Mouse (Mus musculus) cerebellum, adult 8-10 months (tissue): Measurements from ENCODE around the gene Iqce.

Source experiments
- DNase-seq: peaks from one replicate; pipeline ENCODE4 v3.0.0; 2022

Gene Iqce

DNA sequence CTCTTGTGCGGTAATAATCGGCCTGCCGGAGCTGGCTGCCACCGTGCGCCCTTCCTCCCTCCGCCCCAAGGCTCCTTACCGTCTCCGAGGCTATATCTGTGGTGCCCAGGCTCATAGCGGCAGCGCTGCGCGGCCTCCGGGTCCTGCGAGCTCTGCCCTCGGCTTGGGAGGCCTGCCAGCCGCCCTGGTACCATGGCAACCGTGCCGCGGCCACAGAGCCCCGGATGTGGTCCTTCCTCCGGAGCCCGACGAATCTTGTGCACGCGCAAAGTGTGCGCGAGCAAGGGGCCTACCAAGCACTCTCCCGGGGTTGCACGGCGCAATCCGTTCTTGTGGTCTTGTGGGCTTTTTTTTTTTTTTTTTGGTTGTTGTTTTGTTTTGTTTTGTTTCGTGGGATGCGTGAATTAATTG lies at the start of gene Iqce:
Gene Iqce (minus strand): TSS at position 276 of the 411 bp plus-strand sequence.
- peak; percentile 95 for DNase-seq

DNA sequence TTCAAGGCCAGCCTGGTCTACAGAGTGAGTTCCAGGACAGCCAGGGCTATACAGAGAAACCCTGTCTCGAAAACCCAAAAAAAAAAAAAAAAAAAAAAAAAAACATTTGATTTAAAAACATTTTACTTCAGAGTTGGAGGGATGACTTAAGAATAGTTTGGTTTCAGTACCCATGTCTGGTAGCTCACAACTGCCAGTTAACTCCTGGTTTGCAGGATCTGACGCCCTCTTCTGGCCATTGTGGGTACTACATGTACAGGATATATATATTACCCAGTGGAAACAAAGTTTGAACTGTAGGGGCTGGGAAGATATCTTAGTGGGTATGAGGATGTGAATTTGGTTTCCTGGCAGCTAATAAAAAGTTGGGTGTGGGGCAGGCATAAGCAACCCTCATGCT lies 48.7 kb upstream of the Iqce start:
- DNase-seq: no peak

DNA sequence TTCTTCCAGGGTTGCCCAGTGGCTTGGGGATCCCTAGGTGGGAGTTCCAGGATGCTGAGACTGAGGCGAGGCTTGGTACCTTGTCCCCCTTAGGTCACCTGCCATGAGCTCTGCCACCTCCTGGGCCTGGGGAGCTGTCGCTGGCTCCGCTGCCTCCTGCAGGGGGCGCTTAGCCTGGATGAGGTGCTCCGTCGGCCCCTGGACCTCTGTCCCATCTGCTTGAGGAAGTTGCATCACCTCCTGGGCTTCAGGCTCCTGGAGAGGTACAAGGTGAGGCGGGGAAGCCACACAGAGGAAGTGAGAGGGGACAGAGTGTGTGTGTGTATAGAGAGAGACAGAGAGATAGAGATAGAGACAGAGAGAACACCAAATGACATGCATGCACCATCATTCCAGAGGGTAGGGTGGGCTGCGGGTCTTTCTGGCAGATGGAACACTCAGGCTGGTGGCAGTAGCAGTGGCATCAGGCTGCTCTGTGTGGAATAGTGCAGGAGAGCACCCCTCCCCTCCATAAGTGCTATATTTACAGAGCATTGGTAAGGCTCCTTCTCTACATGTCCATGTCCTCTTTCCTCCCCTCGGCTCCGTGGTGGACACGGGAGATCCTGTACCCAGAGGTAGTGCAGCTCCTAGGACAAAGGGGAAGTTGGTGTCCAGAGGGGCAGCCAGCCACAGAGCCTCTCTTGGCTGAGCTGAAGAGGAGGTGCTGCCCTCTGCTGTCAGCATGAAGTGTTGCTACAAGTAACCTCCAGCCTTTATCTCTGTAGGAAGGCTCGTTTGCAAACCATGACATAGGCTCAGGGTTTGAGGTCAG lies 47.1 kb upstream of the Iqce start:
- peak; percentile 69 for DNase-seq

DNA sequence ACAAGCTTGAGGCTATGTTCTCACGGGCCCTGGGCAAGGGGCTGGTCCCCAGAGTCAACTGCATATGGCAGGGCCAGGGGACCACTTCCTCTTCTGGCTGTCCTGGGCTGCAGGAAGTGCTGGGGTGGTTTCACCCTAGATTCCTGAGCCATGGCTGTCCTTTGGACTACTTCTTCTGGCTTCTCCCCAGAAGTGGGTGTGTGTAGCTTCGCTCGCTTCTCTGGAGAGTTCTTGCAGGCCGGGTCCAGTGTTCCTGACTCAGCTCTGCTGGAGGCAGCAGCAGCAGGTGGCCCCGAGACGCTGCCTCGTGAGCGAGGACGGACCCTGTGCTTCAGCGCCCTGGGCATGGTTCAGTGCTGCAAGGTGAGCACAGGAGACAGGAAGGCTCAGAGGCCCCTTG lies 46.2 kb upstream of the Iqce start:
- DNase-seq: no peak

DNA sequence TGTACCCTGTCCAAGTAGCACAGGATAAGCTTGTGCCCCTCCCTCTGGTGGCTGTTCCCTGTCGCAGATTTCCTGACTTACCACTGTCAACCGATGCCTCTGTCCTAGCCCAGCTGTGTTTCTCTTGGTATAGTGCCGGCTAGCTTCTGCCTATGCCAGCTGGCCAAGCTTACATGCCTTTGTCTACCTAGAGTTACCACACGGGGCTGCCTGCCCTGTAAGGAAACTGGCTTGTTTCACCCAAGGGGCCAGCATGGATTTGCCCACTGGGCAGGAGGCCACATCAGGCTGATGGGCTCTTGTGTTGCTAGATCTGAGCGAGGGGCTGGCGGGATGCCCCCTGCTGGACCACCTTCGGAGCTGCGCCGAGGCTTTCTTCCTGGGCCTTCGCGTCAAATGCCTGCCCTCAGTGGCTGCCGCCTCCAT lies 41.5 kb upstream of the Iqce start:
- DNase-seq: no peak

DNA sequence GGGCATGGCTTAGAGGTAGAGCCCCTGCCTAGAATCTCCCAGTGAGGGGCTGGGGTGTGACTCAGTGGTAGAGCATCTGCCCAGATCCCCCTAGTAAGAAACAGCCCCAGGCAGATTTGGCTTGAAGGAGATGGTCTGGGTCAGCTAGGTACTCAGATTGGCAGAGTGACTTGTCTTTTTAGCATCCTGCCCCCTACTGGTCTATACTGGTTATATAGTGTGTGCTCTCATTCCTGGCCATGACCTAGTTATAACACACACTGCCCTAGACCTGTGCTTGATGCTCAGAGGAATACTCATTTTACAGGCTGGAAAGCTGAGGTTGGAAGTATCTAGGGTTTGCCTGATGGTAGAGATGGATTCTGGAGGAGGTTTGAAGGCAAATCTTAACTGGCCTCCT lies 39.7 kb upstream of the Iqce start:
- DNase-seq: no peak

DNA sequence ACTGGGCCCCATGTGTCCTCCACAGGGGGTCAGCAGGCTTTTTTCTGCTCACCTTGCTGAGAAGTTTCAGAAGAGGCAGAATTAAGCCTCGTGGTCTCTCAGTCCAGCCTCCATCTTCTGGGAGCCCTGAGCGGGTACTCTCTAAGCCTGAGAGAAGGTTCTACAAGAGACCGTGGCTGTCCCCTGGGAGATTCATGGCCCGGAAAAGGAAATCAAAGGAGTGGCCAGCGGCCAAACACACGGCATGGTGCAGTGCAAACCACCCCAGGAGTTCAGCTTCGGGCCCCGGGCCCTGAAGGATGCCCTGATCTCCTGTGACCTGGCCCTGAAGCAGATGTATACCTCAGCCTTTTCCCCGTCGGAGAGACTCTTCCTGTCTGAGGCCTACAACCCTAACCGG lies 38.9 kb upstream of the Iqce start:
- DNase-seq: no peak

DNA sequence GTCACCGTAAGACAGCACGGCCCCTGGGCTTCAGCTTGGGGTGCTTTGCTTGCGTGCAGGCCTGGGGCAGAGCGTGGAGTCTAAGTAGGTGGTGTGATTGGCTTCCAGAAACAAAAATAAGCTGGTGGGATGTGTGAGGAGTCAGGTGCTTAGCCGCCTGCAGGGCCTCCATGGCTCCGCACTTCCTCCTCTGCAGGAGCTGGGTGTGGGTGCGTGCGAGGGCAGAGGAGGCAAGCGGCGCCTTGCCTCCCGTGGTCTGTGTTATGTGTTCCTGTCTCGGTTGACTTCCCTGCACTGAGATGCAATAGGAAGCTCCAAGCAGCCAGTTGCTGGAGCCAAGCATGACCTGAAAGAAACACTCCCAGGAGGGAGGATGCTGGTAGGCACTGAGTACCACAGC lies 37.6 kb upstream of the Iqce start:
- no peak for DNase-seq

DNA sequence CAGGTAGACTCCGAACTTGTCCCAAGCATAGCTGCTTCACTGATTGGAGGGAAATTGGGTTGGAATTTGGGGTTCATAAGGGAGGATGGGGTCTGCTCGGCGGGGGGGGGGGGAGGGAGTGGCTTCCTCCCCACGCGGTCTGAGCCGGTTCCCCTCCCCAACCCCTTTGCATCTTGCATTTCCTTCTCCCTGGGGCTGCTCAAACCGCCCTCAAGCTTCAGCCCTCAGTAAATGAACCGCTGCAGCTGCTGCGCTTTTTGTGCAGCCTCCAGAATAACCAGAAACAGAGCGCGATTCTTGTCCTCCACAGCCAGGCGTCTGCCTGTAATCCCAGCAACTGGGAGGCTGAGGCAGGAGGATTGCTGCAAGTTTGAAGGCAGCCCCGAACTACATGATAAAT lies 34.0 kb upstream of the Iqce start:
- no peak for DNase-seq

DNA sequence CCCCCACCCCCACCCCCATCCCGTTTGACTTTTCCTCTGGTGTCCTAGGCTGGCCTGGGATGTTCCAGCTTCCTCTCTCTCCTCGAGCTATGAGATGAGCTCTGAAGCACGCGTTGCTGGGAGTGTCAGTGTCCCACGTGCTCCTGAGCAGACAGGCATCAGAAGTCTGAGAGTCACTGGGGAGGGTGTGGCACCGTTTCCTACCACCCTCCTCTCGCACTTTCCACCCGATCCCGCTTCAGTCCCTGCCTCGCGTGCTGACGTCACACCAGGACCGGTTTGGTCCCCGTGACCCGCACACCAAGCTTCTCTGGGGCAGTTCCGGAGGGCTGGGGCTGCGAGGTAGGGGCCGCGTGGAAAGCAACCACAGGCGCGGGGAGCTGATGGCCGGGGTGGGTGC lies 33.1 kb upstream of the Iqce start:
- DNase-seq: no peak

DNA sequence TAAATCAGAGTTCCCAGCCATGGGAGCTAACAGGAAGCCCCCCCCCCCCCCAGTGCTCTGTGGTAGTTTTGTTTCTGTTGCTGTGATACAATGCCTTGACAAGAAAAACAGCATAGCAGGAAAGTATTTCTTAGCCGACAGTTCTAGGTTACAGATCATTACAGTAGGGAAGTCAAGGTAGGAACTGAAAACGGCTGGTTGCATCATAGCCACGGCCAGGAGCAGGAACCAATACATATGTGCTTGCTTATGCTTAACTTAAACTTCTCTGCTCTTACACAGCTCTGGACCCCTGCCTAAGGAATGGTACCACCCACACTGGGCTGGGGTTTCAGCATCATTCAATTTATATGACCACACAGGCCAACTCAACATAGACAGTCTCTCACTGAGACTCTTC lies 31.2 kb upstream of the Iqce start:
- no peak for DNase-seq

DNA sequence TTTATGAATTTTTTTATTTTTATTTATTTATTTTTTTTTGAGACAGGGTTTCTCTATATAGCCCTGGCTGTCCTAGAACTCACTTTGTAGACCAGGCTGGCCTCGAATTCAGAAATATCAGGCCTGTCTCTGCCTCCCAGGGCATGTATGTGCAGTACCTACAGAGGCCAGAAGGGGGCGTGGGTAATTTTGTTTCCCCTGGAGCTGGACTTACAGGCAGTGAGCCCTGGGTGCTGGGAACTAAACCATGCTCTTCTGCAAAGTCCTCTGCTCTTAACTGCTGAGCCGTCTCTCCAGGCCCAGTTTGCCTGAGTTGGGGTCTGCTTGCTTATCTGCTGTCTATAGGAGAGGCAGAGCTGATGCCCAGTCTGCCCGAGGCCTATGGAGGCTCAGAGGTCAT lies 30.0 kb upstream of the Iqce start:
- DNase-seq: no peak

DNA sequence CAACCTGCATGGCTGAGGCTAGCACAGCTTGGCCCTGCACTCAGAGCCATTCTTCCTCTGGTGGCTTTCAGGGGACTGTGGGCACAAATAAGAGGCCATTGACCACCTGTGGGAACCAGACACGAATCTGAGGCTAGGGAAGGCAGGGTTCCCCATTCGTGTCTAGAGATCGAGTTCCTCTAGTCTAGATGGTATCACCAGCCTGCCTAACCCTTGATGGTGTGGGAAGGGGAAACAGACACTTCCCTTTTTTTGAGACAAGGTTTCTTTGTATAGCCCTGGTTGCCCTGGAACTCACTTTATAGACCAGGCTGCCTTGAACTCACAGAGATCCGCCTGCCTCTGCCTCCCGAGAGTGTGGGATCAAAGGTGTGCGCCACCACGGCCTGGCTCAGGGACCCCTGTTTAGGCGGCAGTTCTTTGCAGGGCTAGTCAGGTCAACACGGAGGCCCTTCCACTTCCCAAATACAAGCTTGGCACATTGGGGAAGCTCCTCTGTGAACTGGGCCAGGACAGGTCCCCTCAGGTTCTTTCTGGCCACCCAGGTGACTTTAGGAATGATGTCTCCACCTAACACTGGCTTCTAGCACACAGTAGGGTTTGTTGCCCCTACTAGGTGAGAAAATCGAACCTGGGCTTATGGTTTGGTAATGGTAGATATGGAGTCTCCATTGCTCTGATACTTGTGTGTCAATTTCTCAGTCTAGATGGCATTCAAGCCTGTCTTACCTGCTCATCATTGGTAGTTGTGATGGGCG lies 29.0 kb upstream of the Iqce start:
- DNase-seq: no peak

DNA sequence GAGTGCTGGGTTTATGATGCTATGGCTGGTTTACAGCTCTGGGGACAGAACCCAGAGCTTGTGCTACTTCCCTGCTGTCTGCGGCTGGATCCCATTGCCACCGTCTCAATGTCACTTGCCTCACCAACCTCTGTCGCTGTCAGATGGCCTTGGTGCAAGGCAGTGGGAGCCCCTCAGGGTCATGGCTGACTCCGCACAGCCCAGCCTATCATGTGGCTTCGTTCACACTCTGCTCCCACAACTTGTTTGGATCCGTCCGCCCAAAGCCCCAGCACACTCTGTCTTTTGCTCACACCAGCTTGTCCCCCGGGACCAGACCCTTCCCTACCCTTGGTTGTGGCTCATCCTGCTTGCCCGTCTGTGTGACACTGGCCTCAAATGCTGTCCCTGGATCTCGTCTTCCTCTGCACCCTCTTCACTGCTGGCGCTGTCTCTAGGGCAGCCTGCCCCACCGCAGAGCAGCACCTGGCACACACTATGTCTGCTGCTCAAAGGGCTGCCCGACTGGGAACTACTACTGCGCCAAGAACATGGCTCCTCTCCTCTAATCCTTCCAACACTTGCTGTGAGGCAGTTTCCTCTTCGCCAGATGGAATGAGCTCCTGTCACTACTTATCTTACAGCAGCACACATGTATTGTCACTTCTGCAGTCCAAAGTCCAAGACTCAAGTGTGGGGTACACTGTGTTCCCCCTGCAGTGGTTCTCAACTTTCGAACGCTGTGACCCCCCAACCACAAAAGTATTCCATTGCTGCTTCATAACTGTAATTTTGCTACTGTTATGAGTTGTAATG lies 25.0 kb upstream of the Iqce start:
- no peak for DNase-seq

DNA sequence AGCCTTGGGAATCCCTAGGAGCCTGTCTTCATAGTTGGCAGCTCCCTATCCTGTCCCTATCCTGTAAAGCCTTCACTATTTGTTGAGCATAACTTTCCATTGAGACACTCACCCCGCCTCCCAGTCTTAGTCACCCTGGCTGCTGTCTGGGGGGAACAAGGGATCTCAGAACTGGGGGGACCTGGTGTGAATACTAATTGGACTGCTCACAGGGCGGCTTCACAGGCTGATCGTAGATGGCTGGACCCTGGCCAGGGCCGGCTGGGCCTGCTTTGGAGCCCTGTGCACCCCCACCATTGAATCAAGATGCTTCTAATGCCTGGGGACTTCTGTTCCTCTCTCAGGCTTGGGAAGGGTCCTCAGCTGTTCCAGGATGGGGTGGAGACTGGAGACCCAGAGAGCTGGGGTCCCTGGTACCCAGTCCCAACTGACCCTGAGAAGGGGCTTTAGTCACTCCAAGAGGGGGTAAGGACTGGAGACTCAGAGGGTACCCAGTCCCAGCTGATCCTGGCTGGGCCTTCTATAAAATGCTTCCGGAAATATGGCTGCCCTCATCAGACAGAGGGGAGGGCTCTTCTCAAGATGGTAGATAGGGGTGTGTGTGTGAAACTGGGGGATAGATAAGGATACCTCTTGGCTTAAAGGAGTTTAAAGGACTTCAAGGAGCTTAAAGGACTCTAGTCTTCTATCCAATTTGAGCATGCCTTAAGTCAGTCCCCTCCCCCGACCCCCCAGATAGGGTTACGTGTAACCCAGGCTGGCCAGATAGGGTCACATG lies 24.1 kb upstream of the Iqce start:
- no peak for DNase-seq

DNA sequence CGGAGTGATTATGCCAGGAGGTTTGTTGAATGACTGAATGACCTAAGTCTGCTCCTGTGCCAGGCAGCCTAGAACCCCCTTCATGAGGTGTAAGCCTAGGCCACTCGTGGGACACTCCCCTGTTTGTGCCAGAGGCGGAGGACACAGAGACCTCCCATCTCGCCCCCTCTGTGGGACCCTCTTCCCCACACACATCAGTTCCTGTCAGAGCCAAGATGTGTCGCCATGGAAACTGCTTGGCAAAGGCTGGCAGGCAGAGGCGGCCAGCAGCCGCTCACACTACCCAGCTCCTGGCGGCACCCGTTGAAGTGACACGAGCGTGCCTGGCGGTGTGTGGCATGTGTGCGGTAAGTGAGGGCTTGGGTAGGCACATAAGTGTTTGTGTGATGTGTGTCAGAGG lies 21.6 kb upstream of the Iqce start, which contains the start of gene Amz1:
Gene Amz1 (plus strand): TSS at position 306 of the 400 bp plus-strand sequence.
- no peak for DNase-seq

DNA sequence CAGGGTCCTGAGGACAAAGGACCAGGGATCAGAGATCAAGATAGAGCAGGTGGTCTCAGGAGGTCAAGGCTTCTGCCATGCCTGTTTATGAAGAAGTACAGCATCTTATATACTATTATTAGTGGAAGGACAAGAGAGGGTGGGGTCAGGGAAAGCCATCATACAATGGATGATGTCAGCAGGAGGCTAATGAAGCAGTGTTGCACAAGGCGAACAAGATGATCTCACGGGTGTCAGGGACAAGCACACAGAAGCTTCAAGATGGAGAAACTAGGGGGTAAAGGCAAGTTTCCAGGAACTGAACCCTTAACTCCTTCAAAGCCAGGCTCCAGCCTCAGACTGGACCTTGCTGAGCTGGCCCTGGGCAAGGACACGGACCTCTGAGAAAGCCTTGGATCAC lies 19.9 kb upstream of the Iqce start:
- no peak for DNase-seq

DNA sequence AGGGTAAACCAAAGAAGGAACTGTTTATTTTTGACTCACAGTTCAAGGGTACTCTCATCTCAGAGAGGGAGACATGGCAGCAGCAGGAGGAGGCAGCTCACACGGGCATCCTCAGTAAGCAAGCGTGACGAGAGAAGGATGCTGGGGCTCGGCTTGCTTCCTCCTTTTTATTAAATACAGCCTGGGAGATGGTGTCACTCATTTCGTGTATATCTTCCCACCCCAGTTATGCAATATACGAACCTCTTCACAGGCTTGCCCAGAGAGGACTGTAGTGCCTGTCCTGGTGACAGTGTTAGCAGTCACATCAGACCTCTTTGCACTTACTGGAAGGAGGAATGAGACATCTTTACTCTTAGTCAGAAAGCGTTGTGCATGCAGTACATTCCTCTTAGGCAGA lies 18.6 kb upstream of the Iqce start:
- no peak for DNase-seq

DNA sequence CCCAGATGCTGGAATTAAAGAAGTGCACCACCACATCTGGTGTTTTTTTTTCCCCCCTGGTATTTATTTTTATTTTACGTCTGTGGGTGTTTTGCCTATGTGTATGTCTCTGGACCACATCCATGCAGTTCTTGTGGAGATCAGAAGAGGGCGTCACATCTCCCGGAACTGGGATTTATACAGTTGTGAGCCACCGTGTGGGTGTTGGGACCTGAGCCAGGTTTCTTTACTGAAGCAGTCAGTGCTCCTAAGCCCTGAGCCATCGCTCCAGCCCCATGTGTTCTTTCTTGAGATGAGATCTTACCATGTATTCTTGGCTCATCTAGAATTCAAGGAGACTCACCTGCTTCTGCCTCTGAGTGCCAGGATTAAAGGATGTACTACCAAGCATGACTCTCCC lies 8.9 kb upstream of the Iqce start:
- no peak for DNase-seq

DNA sequence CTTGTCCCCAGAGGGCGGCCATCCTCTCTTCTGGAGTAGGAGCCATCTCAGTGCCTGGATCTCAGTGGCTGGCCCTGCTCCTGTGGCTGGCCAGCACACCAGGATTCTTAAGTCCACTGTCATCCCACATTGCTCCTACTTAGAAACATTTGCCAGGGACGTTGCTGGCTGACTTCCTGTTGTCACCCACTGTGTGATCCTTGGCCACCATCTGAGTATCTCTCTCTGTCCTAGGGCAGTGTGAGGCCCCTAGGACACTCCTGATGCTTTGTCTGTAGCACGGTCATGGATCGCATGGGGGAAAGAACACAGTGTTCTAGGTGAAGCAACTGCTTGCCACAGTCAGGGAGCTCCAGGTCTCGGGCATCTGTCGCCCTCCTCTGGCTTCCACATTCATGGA lies 8.1 kb upstream of the Iqce start:
- no peak for DNase-seq

DNA sequence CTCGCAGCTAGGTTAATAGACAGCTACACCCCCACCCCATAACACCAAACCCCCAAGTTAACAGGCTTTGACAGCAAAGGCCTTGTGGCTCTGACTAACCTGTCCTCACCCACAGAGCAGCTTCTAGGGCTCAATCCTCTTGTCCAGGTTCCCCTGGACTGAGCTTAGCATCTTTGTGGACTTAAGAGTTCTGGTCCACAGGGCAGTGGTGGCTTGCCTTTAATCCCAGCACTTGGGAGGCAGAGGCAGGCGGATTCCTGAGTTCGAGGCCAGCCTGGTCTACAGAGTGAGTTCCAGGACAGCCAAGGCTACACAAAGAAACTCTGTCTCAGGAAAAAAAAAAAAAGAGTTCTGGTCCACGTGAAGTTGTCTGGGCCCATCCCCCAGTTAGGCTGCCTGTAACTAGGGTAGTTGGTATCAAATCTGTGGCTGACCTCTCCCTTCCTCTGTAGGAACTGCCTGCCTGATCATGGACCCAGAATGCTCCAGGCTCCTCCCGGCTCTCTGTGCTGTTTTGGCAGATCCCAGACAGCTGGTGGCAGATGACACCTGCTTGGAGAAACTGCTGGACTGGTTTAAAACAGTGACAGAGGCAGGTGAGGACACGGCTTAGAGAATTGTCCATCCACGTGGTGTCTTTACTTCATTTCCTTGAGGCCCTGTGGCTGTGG lies 3.5 kb upstream of the Iqce start:
- DNase-seq: peak; percentile 27
